ENCODE assay signal across 10 mouse cellular contexts in genomic region chr1:55807028-55807427, GRCm38 (mm10).
DNase-seq lines count a peak whose midpoint lies in the region; ATAC-seq and TF ChIP-seq lines count a peak whose summit lies in the region.
"Had no signal": no experiment of that assay in that cellular context is flagged by ENCODE, and none has a peak within 500 bp of the region (broad histone marks: within the 10 kb centered on the region; RNA-seq: fewer than 3 reads in every experiment).

No protein-coding gene starts in this region.

- TF ChIP-seq POLR2A in spleen, adult 2 months (IDR thresholded peaks at IDR 0.05; ENCODE audit: low read depth, low read length) = no peak

- H3K36me3 ChIP-seq in spleen, adult 2 months (ENCODE audit: control insufficient read depth, insufficient read depth, low read length) = no peaks in the 10 kb centered on the region
- no peaks in the 10 kb centered on the region for H3K36me3 ChIP-seq in lung, embryonic 15.5 days
- H3K36me3 ChIP-seq in splenic B cell, adult 2 months (ENCODE audit: control insufficient read depth, insufficient read depth, low read length, poor library complexity, severe bottlenecking) = no peaks in the 10 kb centered on the region
- no peaks in the 10 kb centered on the region for H3K36me3 ChIP-seq in midbrain, embryonic 14.5 days (ENCODE audit: control insufficient read depth, insufficient read depth, low read length)
- H3K36me3 ChIP-seq: intestine, embryonic 15.5 days had no signal

- no peak overlapping the region for H3K4me2 ChIP-seq in lung, embryonic 15.5 days
- no peak overlapping the region for H3K4me2 ChIP-seq in midbrain, embryonic 14.5 days (ENCODE audit: low read length)
- H3K4me2 ChIP-seq: intestine, embryonic 15.5 days had no signal

- no peak overlapping the region for H3K9ac ChIP-seq in lung, embryonic 15.5 days
- H3K9ac ChIP-seq in midbrain, embryonic 14.5 days (replicated peaks; ENCODE audit: low read length) = no peak overlapping the region
- H3K9ac ChIP-seq: intestine, embryonic 15.5 days had no signal

- peaks cover 13% of the 10 kb centered on the region; the same call in 1 of the 2 replicates for H3K4me1 ChIP-seq in spleen, adult 2 months (ENCODE audit: control insufficient read depth, insufficient read depth, insufficient read length)
- peaks cover 4% of the 10 kb centered on the region; the same call in 1 of the 2 replicates for H3K4me1 ChIP-seq in lung, embryonic 15.5 days
- H3K4me1 ChIP-seq in midbrain, embryonic 14.5 days (ENCODE audit: control insufficient read depth, insufficient read depth, low read length) = no peaks in the 10 kb centered on the region

- no peaks in the 10 kb centered on the region for H3K9me3 ChIP-seq in lung, embryonic 15.5 days
- H3K9me3 ChIP-seq in midbrain, embryonic 14.5 days (ENCODE audit: control insufficient read depth, low read length) = no peaks in the 10 kb centered on the region
- H3K9me3 ChIP-seq: intestine, embryonic 15.5 days had no signal

- no peak overlapping the region for H3K4me3 ChIP-seq in gastrocnemius, adult 2 months
- no peak overlapping the region for H3K4me3 ChIP-seq in spleen, adult 2 months (ENCODE audit: extremely low read depth, insufficient read depth, insufficient read length)
- no peak overlapping the region for H3K4me3 ChIP-seq in lung, embryonic 15.5 days
- H3K4me3 ChIP-seq in midbrain, embryonic 14.5 days (replicated peaks; ENCODE audit: low read depth, low read length) = no peak overlapping the region
- H3K4me3 ChIP-seq: intestine, embryonic 15.5 days had no signal

- ATAC-seq in lung, embryonic 15.5 days (ENCODE audit: borderline replicate concordance, extremely low read depth, low FRiP score, low TSS enrichment) = peak; percentile 72; the same call in 1 of the 2 replicates
- no peak for ATAC-seq in midbrain, embryonic 14.5 days (ENCODE audit: low FRiP score, low TSS enrichment)
- ATAC-seq: intestine, embryonic 15.5 days had no signal

- no peaks in the 10 kb centered on the region for H3K27me3 ChIP-seq in spleen, adult 2 months (ENCODE audit: control insufficient read depth, insufficient read depth, low read length)
- no peaks in the 10 kb centered on the region for H3K27me3 ChIP-seq in lung, embryonic 15.5 days
- H3K27me3 ChIP-seq in splenic B cell, adult 2 months (ENCODE audit: control insufficient read depth, insufficient read depth, low read length, poor library complexity, severe bottlenecking) = no peaks in the 10 kb centered on the region
- H3K27me3 ChIP-seq in midbrain, embryonic 14.5 days (ENCODE audit: control insufficient read depth, insufficient read depth, low read length) = no peaks in the 10 kb centered on the region
- H3K27me3 ChIP-seq: intestine, embryonic 15.5 days had no signal

- intact Hi-C loops in gastrocnemius, adult 2 months (cut with DNase I) = no loop called here

- peak overlapping the region; percentile 32; the same call in 1 of the 2 replicates for H3K27ac ChIP-seq in gastrocnemius, adult 2 months
- H3K27ac ChIP-seq in spleen, adult 2 months (ENCODE audit: insufficient read depth, low read length) = 0 out of 2 replicates have a peak overlapping the region, but pooled peaks have one; percentile 31
- no peak overlapping the region for H3K27ac ChIP-seq in lung, embryonic 15.5 days
- H3K27ac ChIP-seq in midbrain, embryonic 14.5 days (replicated peaks; ENCODE audit: low read depth, low read length) = no peak overlapping the region
- H3K27ac ChIP-seq: intestine, embryonic 15.5 days had no signal

- no peak for TF ChIP-seq CTCF in gastrocnemius, adult 2 months (IDR thresholded peaks at IDR 0.05)
- TF ChIP-seq CTCF in spleen, adult 2 months (IDR thresholded peaks at IDR 0.05; ENCODE audit: extremely low read depth, insufficient read depth, insufficient read length, insufficient replicate concordance) = no peak

- WGBS in spleen, adult 2 months = 39% methylated on average over 5 of the region's 5 CpGs
- WGBS in lung, embryonic 15.5 days = 41% methylated on average over 5 of the region's 5 CpGs
- WGBS in midbrain, embryonic 14.5 days = 77% methylated on average over 5 of the region's 5 CpGs

- no peak for DNase-seq in gastrocnemius, adult 2 months
- DNase-seq in gastrocnemius, postnatal 25 days = no peak
- DNase-seq in spleen, adult 2 months (ENCODE audit: low read depth in 1 of 2, low spot score in 2 of 2) = no peak
- no peak for DNase-seq in spleen, postnatal 36 days (ENCODE audit: low spot score in 2 of 2)
- peak; percentile 17 for DNase-seq in splenic B cell, adult 2 months (ENCODE audit: low read depth, low spot score)
- no peak for DNase-seq in midbrain, embryonic 14.5 days
- DNase-seq in retina, postnatal 1 day = no peak
- DNase-seq: left cerebral cortex, postnatal 4 days had no signal

Comparison
In these comparisons a context has a peak if more than half of its experiments do, and no peak if none do; other contexts are left out.
1. H3K27ac ChIP-seq: peak in gastrocnemius, adult 2 months (single experiment) and spleen, adult 2 months (single experiment); none in lung, embryonic 15.5 days (single experiment) and midbrain, embryonic 14.5 days (single experiment).